Mouse (Mus musculus) skeletal muscle tissue, postnatal 0 days (tissue): ENCODE measurements around the gene Prl2c2. TPM values are rescaled to one million over a fixed set of nuclear protein-coding genes. Genes with fewer than 3 reads are reported as not detected.

ENCODE experiments used
- polyA plus RNA-seq: library from polyadenylated mRNA; unstranded; fragments of >200 nt; fragmentation: Nextera tagmentation; extraction: Ambion mirVana; gene quantifications from 2 replicates; pipeline ENCODE4 v1.2.1, GENCODE M21; 2015

The Prl2c2 gene
- not detected in 2 replicates for polyA plus RNA-seq

GRCm38 (mm10) chr13:13005283-13005682, at the start of gene Prl2c2:
Gene Prl2c2 (minus strand): TSS chr13:13005383.

Other genes with a start within 250 kb of the Prl2c2 start
- 0.87 TPM in 1 of 2 replicates, not detected in the other for gene Prl2c3, start 205.3 kb downstream of the Prl2c2 start, polyA plus RNA-seq
- gene Prl2c5, start 177.3 kb upstream of the Prl2c2 start, polyA plus RNA-seq, result not detected in 2 replicates